Mouse (Mus musculus): Measurements from ENCODE around the gene Itga9.

- TF ChIP-seq CTCF (IDR thresholded peaks at IDR 0.05; ENCODE audit: borderline replicate concordance, insufficient read depth, low read depth, low read length) = no peak
- no peak for TF ChIP-seq POLR2A (IDR thresholded peaks at IDR 0.05; ENCODE audit: borderline replicate concordance, insufficient read depth, low read length)
Observed at GRCm38 (mm10) chr9:118752376-118752775, 145.9 kb downstream of the Itga9 start.
